Mouse (Mus musculus) liver, embryonic 12.5 days (tissue): ENCODE measurements around the gene Ngf. TPM values are rescaled to one million over a fixed set of nuclear protein-coding genes. Genes with fewer than 3 reads are reported as not detected.

Source experiments
- ATAC-seq: fragments of 200-750 bp; cut with Nextera tagmentation; 2 replicates; pipeline ENCODE4 v1.8.0; 2017; ENCODE audit warnings: moderate number of reproducible peaks, mild to moderate bottlenecking, moderate library complexity
- H3K27ac ChIP-seq: fragments of 300-500 bp; sonication (generic); 2 replicates; pipeline ENCODE4 v1.5.1; 2016; ENCODE audit warnings: mild to moderate bottlenecking
- H3K27me3 ChIP-seq: fragments of 300-500 bp; sonication (generic); replicated peaks from 2 replicates; pipeline ENCODE4 v1.6.1; 2016; ENCODE audit warnings: mild to moderate bottlenecking, moderate library complexity
- H3K36me3 ChIP-seq: fragments of 300-500 bp; sonication (generic); 2 replicates; pipeline ENCODE4 v1.6.1; 2016; ENCODE audit warnings: mild to moderate bottlenecking, moderate library complexity
- H3K4me1 ChIP-seq: fragments of 300-500 bp; sonication (generic); 2 replicates; pipeline ENCODE4 v1.6.1; 2016
- H3K4me2 ChIP-seq: fragments of 300-500 bp; sonication (generic); 2 replicates; pipeline ENCODE4 v1.6.1; 2016; ENCODE audit warnings: mild to moderate bottlenecking, moderate library complexity
- H3K4me3 ChIP-seq: fragments of 300-500 bp; sonication (generic); 2 replicates; pipeline ENCODE4 v1.5.1; 2016; ENCODE audit warnings: mild to moderate bottlenecking, moderate library complexity
- H3K9ac ChIP-seq: fragments of 300-500 bp; sonication (generic); 2 replicates; pipeline ENCODE4 v1.6.1; 2016; ENCODE audit warnings: mild to moderate bottlenecking, moderate library complexity
- H3K9me3 ChIP-seq: fragments of 300-500 bp; sonication (generic); replicated peaks from 2 replicates; pipeline ENCODE4 v1.6.1; 2016; ENCODE audit warnings: mild to moderate bottlenecking, moderate library complexity
- WGBS: fragments of 180-500 bp; shearing (Covaris S2); methylation state at CpG from one replicate; pipeline ENCODE4 v1.1.7; 2016; ENCODE audit not compliant: insufficient replicate concordance; 5-methylcytosine and 5-hydroxymethylcytosine counted together
- polyA plus RNA-seq: library from polyadenylated mRNA; unstranded; fragments of >200 nt; fragmentation: Nextera tagmentation; extraction: Ambion mirVana; gene quantifications from 2 replicates; pipeline ENCODE4 v1.2.1, GENCODE M21; 2016

Ngf gene
- polyA plus RNA-seq, 1 experiment from 2014 or later, result 0.21 TPM

DNA sequence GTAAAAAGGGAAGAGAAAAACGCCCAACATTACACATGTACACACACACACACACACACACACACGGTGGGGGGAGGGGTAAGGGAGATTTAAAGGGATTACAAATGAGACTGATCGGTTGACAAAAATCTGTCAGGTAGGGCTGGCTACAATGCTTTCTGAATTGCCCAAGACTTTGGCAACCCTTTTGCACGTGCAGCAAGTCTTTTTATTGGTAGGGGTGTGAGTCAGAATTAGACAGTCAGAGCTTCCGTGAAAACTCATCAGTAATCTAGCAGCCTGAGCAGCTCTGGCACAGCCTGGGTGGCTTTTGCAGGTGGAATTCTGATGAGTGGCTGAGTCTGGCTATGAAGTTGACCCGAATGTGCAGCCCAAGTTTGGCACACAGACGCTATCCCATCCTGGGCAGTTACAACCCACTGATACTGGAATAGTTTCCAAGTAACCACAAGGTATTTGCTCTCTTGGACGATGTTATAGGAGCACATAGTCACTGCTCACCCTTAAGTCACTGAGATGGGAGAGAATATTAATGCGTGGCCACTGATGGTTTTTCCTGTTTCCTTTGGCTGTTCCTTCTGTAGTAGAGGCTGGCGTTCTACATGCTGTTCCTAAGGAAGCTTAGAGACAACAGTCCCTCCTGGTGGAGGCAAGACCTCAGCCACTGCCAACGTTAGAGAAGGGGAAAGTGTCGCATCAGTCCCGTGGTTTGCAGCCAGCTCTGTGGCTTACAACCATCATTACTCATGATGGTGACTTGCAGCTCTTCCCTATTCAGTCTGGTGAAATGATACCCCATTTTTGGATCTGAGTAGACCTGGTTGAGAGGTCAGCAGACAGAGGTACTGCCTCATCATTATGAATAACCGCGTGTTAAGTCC lies 4.8 kb downstream of the Ngf start:
- H3K4me2 ChIP-seq, result no peak overlapping the region
- no peaks in the 10 kb centered on the region for H3K4me1 ChIP-seq
- WGBS, result 55% methylated on average over 15 of the region's 15 CpGs
- no peaks in the 10 kb centered on the region for H3K36me3 ChIP-seq
- H3K4me3 ChIP-seq, result no peak overlapping the region
- no peak overlapping the region for H3K9ac ChIP-seq
- no peak overlapping the region for H3K27ac ChIP-seq
- H3K27me3 ChIP-seq, result peaks cover 29% of the 10 kb centered on the region
- no peaks in the 10 kb centered on the region for H3K9me3 ChIP-seq
- no peak for ATAC-seq

DNA sequence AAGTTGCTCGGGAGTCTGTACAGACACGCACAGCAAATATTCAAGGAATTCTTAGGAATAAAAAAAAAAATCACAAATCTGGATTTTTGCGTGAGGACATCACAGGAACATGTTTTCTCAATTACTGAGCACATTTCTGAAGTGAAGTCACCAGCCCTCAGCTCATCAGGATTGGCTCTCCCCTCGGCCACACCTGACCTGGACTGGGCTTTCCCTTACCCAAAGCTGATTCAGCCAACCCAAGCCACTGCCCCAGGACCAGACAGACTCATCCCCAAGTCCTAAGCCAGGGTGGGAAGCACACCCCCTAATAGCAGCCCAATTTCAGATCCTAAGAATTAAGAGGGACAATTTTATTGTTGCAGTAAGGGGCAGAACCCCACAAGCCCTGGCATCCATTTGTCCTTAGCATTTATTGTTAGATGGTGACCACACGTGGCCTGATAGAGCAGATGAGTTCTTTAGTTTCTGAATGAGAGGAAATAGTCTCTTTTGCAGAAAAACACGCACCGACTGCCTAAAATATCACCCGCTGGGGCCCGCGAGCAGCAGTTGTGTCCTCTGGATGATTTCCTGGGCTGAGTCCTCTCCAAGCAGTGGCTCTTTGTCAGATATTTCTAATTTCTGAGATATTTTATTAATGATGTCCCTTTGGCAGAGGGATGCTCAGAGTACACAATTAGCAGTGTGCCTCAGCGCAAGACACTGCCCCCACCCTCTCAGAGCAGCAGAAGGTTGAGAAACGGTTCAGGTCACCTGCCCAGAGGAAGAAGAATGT lies 8.4 kb downstream of the Ngf start:
- no peak overlapping the region for H3K4me2 ChIP-seq
- H3K4me1 ChIP-seq, result no peaks in the 10 kb centered on the region
- no peak overlapping the region for H3K4me3 ChIP-seq
- H3K27me3 ChIP-seq, result no peaks in the 10 kb centered on the region
- H3K9ac ChIP-seq, result no peak overlapping the region
- 72% methylated on average over 12 of the region's 12 CpGs for WGBS
- no peaks in the 10 kb centered on the region for H3K9me3 ChIP-seq
- H3K27ac ChIP-seq, result no peak overlapping the region
- no peaks in the 10 kb centered on the region for H3K36me3 ChIP-seq
- no peak for ATAC-seq

DNA sequence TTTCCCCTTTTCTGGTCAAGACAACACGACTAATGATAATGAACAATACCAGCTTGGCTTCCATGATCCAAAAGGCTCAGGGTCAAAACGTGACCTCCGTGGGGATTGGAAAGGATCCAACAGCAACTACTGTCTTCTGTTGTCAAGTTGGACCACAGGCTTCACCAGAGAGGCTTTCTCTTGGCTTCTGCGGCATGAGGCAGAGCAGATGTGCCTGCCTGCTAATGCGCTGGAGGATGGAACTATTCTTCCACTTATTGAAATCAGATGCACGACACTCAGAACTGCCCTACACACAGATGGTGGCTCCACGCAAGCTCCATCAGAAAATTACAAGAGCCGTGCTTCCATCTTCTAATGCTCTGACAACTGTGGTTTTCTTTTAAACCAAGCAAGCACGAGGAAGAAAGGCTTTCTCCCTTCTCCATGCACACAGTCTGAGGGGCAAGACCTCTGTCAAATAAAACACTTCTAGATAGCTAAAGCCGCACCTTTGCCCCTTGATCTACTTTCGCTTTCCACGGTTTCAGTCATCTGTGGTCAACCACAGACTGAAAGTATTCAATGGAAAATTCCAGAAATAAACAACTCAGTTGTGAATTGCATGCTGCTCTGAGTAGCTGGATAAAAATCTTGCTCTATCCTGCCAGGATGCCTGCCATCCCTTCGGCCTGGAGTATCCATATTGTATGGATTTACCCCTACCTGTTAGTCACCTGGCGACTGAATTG lies 20.8 kb downstream of the Ngf start:
- Histone ChIP-seq H3K4me2 (no peak overlapping the region), H3K27ac (no peak overlapping the region), H3K4me3 (no peak overlapping the region), H3K27me3 (no peaks in the 10 kb centered on the region), H3K36me3 (no peaks in the 10 kb centered on the region), H3K9me3 (no peaks in the 10 kb centered on the region), H3K4me1 (no peaks in the 10 kb centered on the region), H3K9ac (no peak overlapping the region)
- no peak for ATAC-seq
- 62% methylated on average over 14 of the region's 14 CpGs for WGBS

DNA sequence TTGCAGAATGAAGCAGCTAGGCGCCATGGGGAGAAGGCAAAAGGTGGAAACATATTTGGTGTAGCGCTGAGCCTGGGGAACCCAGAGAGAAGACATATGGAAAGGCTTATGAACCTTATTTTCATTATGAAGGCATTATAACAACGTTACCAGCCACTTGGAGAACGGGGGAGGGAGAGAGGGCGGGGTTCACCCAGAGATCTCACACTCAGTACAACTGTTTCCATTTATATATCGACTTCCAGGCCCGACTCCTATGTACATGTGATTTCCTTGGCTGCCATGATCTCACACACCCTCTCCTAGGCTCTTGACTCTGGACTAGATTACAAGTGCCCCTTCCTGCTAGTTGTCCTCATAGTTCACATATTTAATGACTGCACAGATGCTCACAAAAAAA lies 28.4 kb downstream of the Ngf start:
- Histone ChIP-seq H3K9ac (no peak overlapping the region), H3K4me2 (no peak overlapping the region), H3K9me3 (no peaks in the 10 kb centered on the region), H3K4me3 (no peak overlapping the region), H3K27ac (no peak overlapping the region), H3K36me3 (no peaks in the 10 kb centered on the region), H3K27me3 (no peaks in the 10 kb centered on the region), H3K4me1 (no peaks in the 10 kb centered on the region)
- ATAC-seq, result no peak
- 68% methylated on average over 7 of the region's 7 CpGs for WGBS

DNA sequence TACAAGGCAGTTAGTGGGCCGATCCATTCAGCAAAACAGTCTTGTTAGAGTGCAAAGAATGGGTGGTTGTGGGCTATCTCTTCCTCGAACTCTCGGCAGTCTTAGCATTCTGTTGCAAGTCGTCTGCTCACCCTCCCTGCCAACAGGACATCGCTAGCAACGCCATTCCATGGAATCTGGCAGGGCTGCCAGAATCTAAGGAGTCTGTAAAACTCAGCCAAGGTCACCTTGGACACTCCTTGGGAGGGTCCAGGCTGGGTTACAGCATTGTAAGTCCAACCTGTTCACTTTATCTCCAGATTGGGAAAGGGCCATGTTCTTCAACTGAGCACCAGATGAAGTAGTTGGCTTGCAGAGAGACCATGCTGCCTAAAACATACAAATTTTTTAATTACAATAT lies 29.2 kb downstream of the Ngf start:
- Histone ChIP-seq H3K27ac (no peak overlapping the region), H3K4me1 (no peaks in the 10 kb centered on the region), H3K4me3 (no peak overlapping the region), H3K36me3 (no peaks in the 10 kb centered on the region), H3K9ac (no peak overlapping the region), H3K4me2 (no peak overlapping the region), H3K27me3 (no peaks in the 10 kb centered on the region), H3K9me3 (no peaks in the 10 kb centered on the region)
- no peak for ATAC-seq
- 53% methylated on average over 6 of the region's 6 CpGs for WGBS

DNA sequence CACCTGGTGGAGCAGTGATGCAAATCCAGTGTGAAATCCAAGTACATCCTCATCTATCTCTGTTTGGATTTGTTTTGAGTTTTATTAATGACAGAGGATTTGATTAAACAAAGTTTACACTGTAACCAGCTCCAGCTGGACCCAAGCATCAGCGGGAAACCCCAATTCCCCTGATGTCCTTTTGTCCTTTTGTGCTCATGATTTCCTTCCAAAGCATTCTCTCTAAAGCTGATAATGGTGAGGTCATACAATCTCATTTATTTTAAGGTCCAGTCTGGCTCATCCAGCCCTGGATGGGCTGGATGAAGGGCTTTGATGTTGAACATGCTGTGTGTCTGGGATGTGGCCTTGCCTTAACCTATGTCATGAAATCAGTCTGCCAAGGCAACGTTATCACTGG lies 30.3 kb downstream of the Ngf start:
- Histone ChIP-seq H3K4me3 (no peak overlapping the region), H3K36me3 (no peaks in the 10 kb centered on the region), H3K9ac (no peak overlapping the region), H3K9me3 (no peaks in the 10 kb centered on the region), H3K4me1 (no peaks in the 10 kb centered on the region), H3K27ac (no peak overlapping the region), H3K4me2 (no peak overlapping the region), H3K27me3 (no peaks in the 10 kb centered on the region)
- 71% methylated on average over 2 of the region's 2 CpGs for WGBS
- no peak for ATAC-seq

DNA sequence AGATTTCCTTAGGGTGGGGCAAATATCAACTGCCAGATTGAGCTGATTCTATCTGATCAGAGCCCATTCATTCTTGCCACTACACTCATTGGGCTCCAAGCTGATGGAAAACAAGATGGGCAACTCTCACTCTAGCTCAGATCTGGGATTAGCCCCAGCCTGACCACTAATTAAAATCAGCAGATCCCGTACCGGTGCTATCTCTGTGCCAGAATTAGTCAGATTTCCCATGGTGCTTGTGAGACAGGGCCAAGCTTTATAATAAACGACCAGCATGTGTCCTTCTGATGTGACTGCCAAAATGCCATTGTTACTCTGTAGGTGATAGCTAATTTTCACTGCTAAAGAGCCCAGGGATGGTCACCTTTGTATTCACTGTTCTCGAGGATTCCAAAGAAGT lies 31.5 kb downstream of the Ngf start:
- no peaks in the 10 kb centered on the region for H3K36me3 ChIP-seq
- no peaks in the 10 kb centered on the region for H3K27me3 ChIP-seq
- H3K27ac ChIP-seq, result no peak overlapping the region
- no peak overlapping the region for H3K9ac ChIP-seq
- H3K4me3 ChIP-seq, result no peak overlapping the region
- no peaks in the 10 kb centered on the region for H3K9me3 ChIP-seq
- ATAC-seq, result no peak
- no peaks in the 10 kb centered on the region for H3K4me1 ChIP-seq
- WGBS, result 59% methylated on average over 4 of the region's 4 CpGs
- H3K4me2 ChIP-seq, result no peak overlapping the region

DNA sequence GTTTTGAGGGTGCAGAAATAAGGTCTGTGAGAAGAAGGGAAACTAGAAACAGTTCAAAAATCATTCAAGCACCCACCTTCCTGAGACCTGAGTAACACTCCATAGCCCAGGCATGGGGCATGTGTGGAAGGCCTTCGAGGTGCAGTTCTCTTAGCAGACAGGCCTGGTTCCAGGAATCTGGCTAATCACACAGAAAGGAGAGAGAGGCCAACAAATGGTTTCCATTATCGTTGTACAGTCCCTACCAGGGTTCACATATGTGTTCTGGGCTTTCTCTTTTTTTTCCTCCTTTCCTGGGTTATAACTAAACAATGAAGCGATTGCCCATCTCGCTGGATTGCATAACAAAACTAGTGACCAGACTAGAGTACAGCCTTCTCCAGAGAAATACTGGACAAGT lies 35.4 kb downstream of the Ngf start:
- Histone ChIP-seq H3K4me1 (peaks cover 6% of the 10 kb centered on the region; the same call in 1 of the 2 replicates), H3K4me3 (no peak overlapping the region), H3K27me3 (no peaks in the 10 kb centered on the region), H3K9me3 (no peaks in the 10 kb centered on the region), H3K27ac (no peak overlapping the region), H3K36me3 (no peaks in the 10 kb centered on the region), H3K4me2 (no peak overlapping the region), H3K9ac (no peak overlapping the region)
- 68% methylated on average over 4 of the region's 4 CpGs for WGBS
- ATAC-seq, result no peak

DNA sequence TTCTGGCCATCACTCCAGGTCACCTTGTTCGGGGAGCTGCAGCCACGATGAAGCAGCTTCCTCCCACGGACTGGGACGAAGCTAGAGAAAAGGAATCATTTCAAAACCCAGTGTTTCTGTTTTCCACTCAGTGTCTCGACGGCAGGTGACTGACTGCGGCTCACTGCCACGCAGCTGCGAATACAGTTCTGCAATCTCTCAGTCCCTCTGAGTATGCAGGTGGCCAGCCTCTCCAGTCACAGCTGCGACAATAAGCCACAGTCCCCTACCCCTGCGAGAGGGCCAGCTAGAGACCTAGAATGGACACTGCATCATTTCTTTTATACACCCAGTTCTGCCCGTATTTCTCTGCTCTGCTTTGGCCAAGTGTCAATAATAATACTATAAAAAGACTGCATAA lies 36.3 kb downstream of the Ngf start:
- H3K4me1 ChIP-seq, result peaks cover 6% of the 10 kb centered on the region; the same call in 1 of the 2 replicates
- H3K36me3 ChIP-seq, result no peaks in the 10 kb centered on the region
- 65% methylated on average over 12 of the region's 12 CpGs for WGBS
- H3K27ac ChIP-seq, result no peak overlapping the region
- H3K4me2 ChIP-seq, result no peak overlapping the region
- H3K9me3 ChIP-seq, result no peaks in the 10 kb centered on the region
- no peak overlapping the region for H3K4me3 ChIP-seq
- H3K9ac ChIP-seq, result no peak overlapping the region
- no peak for ATAC-seq
- H3K27me3 ChIP-seq, result no peaks in the 10 kb centered on the region

DNA sequence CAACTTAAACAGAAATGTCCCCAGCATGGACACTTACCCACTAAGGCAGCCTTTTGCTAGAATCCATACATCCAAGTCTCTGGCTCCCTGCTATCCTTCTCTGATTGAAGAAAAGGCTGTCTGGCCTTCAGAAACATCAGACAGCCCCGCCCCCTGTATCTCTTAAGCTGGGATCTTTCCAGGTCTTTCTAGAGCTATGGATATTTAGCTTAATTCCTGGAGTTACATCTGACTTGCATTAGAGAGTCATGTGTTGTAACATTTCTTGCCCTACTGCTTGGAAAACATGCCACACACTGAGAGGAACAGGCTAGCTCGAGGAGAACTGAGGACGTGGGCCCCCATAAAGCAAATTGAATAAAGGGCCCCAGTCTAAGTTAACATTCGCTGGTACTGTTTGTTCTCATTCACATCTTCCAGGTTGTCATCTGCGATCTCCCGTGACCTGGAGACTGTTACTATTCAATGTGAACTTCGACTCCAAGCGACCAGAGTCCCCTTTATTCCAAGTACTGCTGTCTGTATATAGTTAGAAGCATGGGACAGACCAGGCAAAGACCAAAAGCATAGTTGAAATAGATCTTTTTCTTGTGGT lies 38.0 kb downstream of the Ngf start:
- Histone ChIP-seq H3K4me3 (no peak overlapping the region), H3K9ac (no peak overlapping the region), H3K27me3 (no peaks in the 10 kb centered on the region), H3K36me3 (no peaks in the 10 kb centered on the region), H3K27ac (no peak overlapping the region), H3K9me3 (no peaks in the 10 kb centered on the region), H3K4me1 (peaks cover 6% of the 10 kb centered on the region; the same call in 1 of the 2 replicates), H3K4me2 (no peak overlapping the region)
- WGBS, result 64% methylated on average over 8 of the region's 8 CpGs
- no peak for ATAC-seq

DNA sequence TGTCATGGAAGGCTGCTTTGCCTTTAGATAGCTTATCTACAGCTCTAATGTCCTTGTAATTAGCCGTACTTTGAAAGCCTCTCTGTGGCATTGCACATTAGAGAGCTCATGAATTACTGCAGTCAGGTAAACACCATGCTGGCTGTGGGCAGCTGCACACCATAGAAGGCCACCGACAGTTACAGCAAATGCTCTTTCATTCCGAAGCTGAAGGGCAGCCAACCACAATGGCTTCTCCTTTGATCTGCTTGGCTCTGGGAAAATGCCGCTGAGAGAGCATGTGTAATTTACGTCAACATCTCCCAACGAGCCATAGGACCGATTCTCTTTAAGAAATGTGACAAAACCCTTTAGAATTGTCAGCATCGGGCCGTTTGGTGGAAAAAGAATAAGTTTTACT lies 38.7 kb downstream of the Ngf start:
- H3K36me3 ChIP-seq, result no peaks in the 10 kb centered on the region
- no peaks in the 10 kb centered on the region for H3K27me3 ChIP-seq
- no peak overlapping the region for H3K4me3 ChIP-seq
- H3K4me1 ChIP-seq, result peaks cover 6% of the 10 kb centered on the region; the same call in 1 of the 2 replicates
- H3K4me2 ChIP-seq, result no peak overlapping the region
- no peak overlapping the region for H3K9ac ChIP-seq
- H3K9me3 ChIP-seq, result no peaks in the 10 kb centered on the region
- no peak overlapping the region for H3K27ac ChIP-seq
- ATAC-seq, result no peak
- 71% methylated on average over 9 of the region's 9 CpGs for WGBS
